Mouse (Mus musculus) spleen, adult 2 months (tissue): ENCODE data around the gene Gse1. TPM values are rescaled to one million over a fixed set of nuclear protein-coding genes. Genes with fewer than 3 reads are reported as not detected.

Experiments
- DNase-seq, 2 experiments: peaks; one replicate each; pipeline versions ENCODE4 v3.0.0 to v3.0.0-alpha.2; 2012 to 2021; ENCODE audit warnings: low spot score in 2 of 2, low read depth in 1 of 2
- H3K27ac ChIP-seq: fragments of 200-500 bp; 2 replicates; pipeline ENCODE4 v1.5.1; 2012; ENCODE audit warnings: low read length, inconsistent platforms; ENCODE audit not compliant: insufficient read depth
- H3K27me3 ChIP-seq: fragments of 200-500 bp; 2 replicates; pipeline ENCODE4 v1.6.1; 2012; ENCODE audit warnings: mild to moderate bottlenecking, moderate library complexity, low read length, inconsistent platforms; ENCODE audit not compliant: control insufficient read depth, insufficient read depth
- H3K36me3 ChIP-seq: fragments of 200-500 bp; 2 replicates; pipeline ENCODE4 v1.6.1; 2012; ENCODE audit warnings: mild to moderate bottlenecking, low read length, inconsistent platforms; ENCODE audit not compliant: control insufficient read depth, insufficient read depth
- H3K4me1 ChIP-seq: fragments of 200-500 bp; 2 replicates; pipeline ENCODE4 v1.6.1; 2011; ENCODE audit warnings: inconsistent platforms; ENCODE audit not compliant: control insufficient read depth, insufficient read depth, insufficient read length
- H3K4me3 ChIP-seq: fragments of 200-500 bp; 2 replicates; pipeline ENCODE4 v1.5.1; 2011; ENCODE audit warnings: mild to moderate bottlenecking, inconsistent platforms; ENCODE audit not compliant: insufficient read depth, insufficient read length; ENCODE audit errors: extremely low read depth
- CTCF ChIP-seq: fragments of 200-500 bp; IDR thresholded peaks from 2 replicates; pipeline ENCODE4 v1.5.1; 2011; ENCODE audit warnings: mild to moderate bottlenecking, inconsistent platforms; ENCODE audit not compliant: insufficient read depth, insufficient read length, insufficient replicate concordance; ENCODE audit errors: extremely low read depth
- POLR2A ChIP-seq: fragments of 200-500 bp; IDR thresholded peaks from 2 replicates; pipeline ENCODE4 v1.6.1; 2011; ENCODE audit warnings: low read depth, low read length, inconsistent platforms
- WGBS: fragments of 180-500 bp; shearing (Covaris S2); methylation state at CpG from one replicate; pipeline ENCODE4 v1.1.7; 2018; 5-methylcytosine and 5-hydroxymethylcytosine counted together
- polyA plus RNA-seq: library from polyadenylated mRNA; depleted of rRNA; stranded (reverse); fragments of >200 nt; gene quantifications from 2 replicates; pipeline ENCODE4 v1.2.3, GENCODE M21; 2012

Gse1 gene
- polyA plus RNA-seq, 1 experiment: 39.2 TPM

DNA sequence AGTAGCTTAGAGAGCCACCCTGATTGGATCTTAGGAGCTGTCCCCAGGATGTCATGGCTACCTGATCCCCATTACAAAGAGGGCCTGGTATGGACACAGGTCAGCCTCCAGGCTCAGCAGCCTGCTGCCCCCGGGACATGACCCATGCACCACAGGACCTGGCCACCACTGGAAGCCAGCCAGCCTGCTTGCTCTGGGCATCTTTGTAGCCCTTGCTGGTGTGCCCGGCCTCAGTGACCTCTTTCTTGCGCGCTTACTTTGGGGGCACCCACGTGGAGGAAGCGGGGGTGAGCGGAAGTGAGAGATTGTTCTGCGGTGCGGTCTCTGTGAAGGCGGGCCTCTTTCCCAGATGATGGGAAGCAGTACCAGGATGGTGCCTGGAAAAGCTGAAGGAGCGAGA lies 324.3 kb downstream of the Gse1 start:
- no peak overlapping the region for H3K4me3 ChIP-seq
- peaks cover 16% of the 10 kb centered on the region for H3K36me3 ChIP-seq
- DNase-seq: no peak
- peaks cover 8% of the 10 kb centered on the region; the same call in 1 of the 2 replicates for H3K4me1 ChIP-seq
- TF ChIP-seq CTCF (no peak), POLR2A (no peak)
- H3K27me3 ChIP-seq: no peaks in the 10 kb centered on the region
- 85% methylated on average over 11 of the region's 11 CpGs for WGBS
- H3K27ac ChIP-seq: no peak overlapping the region

DNA sequence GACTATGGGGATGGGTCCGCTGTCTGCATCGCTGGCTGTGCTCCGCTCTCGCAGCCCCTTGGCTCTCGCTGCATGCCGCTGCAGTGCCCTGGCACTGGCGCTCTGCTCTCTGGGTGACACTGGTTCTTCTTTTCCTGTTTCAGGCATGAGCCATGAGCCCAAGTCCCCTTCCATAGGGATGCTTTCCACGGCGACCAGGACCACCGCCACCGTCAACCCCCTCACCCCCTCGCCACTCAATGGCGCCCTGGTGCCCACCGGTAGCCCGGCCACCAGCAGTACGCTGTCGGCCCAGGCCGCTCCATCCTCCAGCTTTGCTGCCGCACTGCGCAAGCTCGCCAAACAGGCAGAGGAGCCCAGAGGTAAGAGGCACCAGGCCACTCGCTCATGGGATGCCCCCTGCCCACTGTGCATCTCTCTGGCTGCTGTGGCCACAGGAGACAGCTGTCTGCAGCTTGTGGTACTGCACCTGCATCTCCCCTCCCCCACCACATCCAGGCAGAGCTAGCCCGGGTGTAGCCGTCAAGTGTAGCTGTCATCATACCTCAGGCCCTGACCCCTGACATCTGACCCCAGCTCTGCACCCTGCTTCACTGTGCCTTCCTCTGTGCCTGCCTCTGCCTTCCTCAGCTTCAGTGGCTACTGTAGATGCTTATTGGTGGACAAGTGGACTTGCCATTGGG lies 325.3 kb downstream of the Gse1 start:
- 87% methylated on average over 24 of the region's 24 CpGs for WGBS
- H3K4me1 ChIP-seq: peaks cover 7% of the 10 kb centered on the region; the same call in 1 of the 2 replicates
- no peak for DNase-seq
- H3K27ac ChIP-seq: no peak overlapping the region
- no peak overlapping the region for H3K4me3 ChIP-seq
- no peak for TF ChIP-seq POLR2A
- no peak for TF ChIP-seq CTCF
- peaks cover 18% of the 10 kb centered on the region for H3K36me3 ChIP-seq
- no peaks in the 10 kb centered on the region for H3K27me3 ChIP-seq

DNA sequence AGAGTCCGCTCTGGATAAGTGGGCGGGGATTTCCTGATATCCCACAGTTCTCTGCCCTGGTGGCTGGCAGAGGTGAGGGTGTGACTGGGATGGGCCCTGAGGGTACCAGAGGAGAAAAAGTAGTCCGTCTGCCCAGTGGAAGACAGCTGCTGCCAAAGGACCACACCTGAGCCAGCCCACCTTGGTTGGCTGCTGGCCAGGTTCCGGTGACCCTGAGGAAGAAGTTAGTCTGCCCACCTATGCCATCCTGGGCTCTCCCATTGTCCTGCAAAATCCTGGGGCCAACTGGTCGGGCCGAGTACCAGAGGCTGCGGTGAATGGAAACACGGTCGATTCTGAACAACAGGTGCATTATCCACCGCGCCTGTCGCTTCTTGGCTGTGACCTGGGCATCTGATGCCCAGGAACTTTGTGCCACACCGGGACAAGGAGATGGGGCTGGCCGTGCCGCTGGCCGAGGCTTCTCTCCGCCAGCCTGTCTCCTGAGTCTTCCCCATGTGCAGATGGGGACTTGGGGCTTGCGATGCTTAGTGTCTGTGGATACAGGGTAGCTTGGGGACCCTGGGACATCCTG lies 326.3 kb downstream of the Gse1 start:
- Histone ChIP-seq H3K27me3 (no peaks in the 10 kb centered on the region), H3K4me1 (peaks cover 7% of the 10 kb centered on the region; the same call in 1 of the 2 replicates), H3K36me3 (peaks cover 20% of the 10 kb centered on the region), H3K4me3 (no peak overlapping the region), H3K27ac (no peak overlapping the region)
- no peak for TF ChIP-seq POLR2A
- TF ChIP-seq CTCF: no peak
- no peak for DNase-seq
- WGBS: 98% methylated on average over 18 of the region's 18 CpGs

DNA sequence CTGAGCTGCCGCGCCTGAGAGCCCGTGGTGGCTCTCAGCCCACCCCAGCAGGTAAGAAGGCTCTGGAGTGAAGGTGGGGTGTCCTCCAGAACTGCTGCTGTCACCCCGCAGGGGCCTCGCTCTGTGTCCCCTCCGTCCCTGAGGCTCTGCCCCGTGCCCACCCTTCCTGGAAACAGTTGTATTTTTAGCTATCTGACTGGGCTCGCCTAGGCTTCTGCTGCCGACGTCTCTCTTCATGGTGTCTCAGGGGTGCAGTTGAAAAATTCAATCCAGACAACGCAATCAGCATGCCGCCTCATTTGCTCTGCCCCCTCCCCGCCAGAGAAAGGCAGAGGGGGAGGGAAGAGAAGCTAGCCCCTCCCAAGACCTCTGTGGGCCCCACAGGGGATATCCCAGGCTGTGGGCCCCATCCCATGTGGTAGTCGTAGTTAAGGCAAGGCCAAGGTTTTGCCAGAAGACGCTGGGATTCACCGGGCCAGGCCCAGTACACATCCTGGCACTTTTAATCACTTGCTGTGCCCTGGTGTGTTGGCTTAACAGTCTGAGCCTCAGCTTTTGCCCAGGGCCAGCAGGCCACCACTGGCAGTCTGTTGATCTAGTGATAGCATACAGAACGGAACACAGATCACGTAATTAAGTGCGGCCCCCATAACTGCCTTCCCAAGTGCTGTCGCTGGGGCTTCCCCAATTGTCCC lies 328.1 kb downstream of the Gse1 start:
- no peak overlapping the region for H3K27ac ChIP-seq
- TF ChIP-seq CTCF (no peak), POLR2A (no peak)
- peaks cover 20% of the 10 kb centered on the region for H3K36me3 ChIP-seq
- no peaks in the 10 kb centered on the region for H3K27me3 ChIP-seq
- no peak overlapping the region for H3K4me3 ChIP-seq
- no peak for DNase-seq
- peaks cover 7% of the 10 kb centered on the region; the same call in 1 of the 2 replicates for H3K4me1 ChIP-seq
- 70% methylated on average over 20 of the region's 20 CpGs for WGBS

DNA sequence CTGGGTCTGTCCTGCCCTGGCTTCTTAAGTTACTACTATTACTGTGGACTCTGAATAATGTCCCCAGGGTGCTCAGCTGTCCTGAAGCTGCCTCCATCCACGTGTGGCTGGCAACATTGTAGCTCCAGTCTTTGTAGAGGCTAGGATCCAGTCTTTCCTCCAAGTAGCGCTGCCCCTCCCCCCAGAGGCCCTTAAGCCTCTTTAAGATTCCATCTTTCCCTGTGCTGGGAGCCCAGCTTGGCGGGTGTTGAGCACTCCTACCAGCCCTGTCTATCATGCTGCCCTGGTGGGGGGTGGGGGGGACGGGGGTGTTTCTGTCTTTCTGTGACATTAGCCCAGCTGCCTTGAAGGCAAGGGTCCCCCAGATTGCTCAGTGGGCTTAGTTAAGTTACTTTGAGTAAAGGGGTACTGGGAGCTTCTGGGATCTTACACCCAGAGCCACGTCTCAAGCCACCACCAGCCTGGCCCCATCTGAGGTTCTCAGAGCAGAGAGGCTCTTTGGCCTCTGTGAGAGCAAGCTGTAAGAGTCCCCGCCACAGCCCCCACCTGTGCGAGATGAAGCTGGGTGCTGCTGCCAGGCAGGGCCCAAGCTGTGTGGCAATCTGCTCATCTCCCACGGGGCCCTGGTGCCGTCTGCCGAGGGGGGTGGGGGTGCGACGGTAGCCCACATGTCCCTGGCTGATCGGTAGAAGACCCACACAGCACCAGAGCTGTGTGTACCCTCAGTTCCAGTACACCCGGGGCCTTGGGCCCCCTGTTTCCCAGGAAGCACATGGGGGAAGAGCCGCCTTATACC lies 329.1 kb downstream of the Gse1 start:
- TF ChIP-seq POLR2A: no peak
- TF ChIP-seq CTCF: no peak
- H3K36me3 ChIP-seq: peaks cover 20% of the 10 kb centered on the region
- H3K4me3 ChIP-seq: no peak overlapping the region
- no peaks in the 10 kb centered on the region for H3K27me3 ChIP-seq
- 58% methylated on average over 15 of the region's 15 CpGs for WGBS
- DNase-seq: no peak
- no peak overlapping the region for H3K27ac ChIP-seq
- H3K4me1 ChIP-seq: peaks cover 6% of the 10 kb centered on the region; the same call in 1 of the 2 replicates

DNA sequence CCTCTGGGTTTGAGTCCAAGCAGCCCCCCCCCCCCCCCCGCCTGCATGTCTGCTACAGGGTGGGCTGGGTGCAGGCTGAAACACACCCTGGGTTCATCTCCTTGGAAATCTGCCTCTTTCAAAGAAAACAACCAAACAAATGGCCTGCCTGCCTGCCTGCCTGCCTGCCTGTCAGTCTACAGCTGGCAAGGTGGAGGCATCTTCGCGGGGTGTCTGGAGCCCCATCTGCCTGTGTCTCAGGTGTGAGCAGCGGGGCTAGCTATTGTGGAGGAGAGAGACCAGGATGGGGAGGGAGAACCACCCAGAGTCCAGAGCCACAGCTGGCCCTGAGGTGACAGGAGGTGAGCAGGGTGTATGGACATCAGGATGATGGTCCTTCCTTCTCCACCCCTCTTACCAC lies 329.9 kb downstream of the Gse1 start:
- Histone ChIP-seq H3K36me3 (peaks cover 21% of the 10 kb centered on the region), H3K4me1 (peaks cover 10% of the 10 kb centered on the region; the same call in 1 of the 2 replicates), H3K27me3 (no peaks in the 10 kb centered on the region), H3K27ac (no peak overlapping the region), H3K4me3 (no peak overlapping the region)
- TF ChIP-seq CTCF (no peak), POLR2A (no peak)
- 83% methylated on average over 4 of the region's 4 CpGs for WGBS
- no peak for DNase-seq
